Mouse (Mus musculus): ENCODE measurements around the gene Sh3pxd2a.

Sh3pxd2a gene

GRCm38 (mm10) chr19:47455001-47455755 is 9.0 kb downstream of the Sh3pxd2a start:
- DNase-seq = no peak

DNA sequence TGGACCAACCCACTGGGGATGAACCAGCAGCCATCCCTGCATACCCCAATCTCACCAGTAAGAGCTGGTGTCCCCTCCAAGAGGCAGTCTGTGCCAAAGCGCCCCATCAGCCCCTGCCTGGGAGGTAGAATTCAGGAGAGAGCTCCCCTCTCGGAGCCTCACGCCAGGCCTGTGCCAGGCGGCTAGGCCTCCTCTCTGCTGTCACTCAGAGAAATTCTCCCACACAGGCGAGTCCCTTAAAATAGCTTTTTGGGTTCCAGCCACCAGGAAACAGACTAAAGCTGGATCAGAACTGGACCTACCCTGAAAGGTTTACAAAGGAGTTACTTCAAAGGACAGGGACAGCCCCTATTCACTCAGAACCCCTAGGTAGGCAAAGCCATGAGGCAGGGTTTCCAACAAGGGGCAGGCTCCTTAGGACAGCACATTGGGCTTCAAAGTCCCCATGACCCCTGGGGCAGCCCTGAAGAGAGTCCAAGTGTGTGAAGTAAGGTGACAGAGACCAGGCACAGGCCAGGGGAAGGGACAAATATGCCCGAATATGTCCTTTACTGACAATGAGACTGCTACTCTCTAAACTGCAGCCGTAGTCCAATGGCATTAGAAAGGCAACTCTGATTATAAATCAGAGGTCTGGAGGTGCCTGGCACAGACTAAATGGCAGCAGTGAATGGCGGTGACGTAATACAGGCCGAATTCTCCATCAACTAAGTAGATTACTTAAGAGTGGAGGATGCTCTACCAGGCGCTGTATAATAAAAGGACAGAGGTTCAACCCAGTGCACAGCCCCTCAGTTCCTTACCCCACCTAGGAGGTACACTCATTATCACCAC is 9.8 kb downstream of the Sh3pxd2a start:
- no peak for DNase-seq

GRCm38 (mm10) chr19:47453352-47453751 is 10.8 kb downstream of the Sh3pxd2a start:
- no peak for DNase-seq

- DNase-seq = peak; percentile 56
Observed at GRCm38 (mm10) chr19:47452682-47453081, 11.5 kb downstream of the Sh3pxd2a start.

- peak; percentile 52 for DNase-seq
Observed at GRCm38 (mm10) chr19:47452211-47452610, 12.0 kb downstream of the Sh3pxd2a start.

- peak; percentile 44 for DNase-seq
Observed at GRCm38 (mm10) chr19:47451476-47452113, 12.6 kb downstream of the Sh3pxd2a start.

DNA sequence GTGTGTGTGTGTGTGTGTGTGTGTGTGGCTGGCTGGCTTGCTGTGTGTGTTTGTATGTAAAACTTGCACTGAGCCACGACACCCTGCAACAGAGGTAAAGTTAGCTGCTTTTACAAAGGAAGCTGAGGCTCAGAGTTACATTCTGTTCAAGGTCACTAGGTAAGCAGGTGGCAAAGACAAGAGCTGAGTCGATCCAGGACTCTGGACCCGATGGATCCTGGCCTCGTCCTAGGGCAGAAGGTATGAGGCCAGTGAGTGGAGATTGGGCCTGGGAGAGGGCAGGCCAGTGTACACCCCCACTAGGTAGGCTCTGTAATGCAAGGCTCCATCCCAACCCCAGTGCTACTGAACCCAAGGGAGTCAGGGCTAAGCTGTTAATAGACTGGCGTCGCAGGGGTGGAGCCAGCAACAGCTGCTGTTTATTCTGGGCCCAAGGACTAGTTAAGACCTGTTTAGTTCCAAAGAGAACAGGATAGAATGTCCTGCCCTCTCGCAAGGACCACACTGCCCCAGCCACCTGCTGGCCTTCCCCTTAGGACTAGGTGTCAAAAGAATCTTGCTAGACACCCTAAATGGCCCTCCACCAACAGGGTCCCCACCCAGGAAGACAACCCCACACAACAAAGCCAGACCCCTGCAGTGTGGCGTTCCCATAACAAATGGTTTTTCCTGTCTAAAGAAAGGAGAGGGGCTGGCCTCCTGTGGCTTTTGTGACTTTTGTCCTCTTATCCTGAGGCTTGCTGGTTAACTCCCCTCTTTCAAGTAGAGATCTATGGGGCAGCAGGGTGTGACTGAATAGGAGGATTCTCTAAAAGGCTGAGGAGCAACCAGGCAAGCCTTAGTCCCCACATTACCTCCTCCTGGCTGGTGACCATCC is 13.7 kb downstream of the Sh3pxd2a start:
- no peak for DNase-seq

DNA sequence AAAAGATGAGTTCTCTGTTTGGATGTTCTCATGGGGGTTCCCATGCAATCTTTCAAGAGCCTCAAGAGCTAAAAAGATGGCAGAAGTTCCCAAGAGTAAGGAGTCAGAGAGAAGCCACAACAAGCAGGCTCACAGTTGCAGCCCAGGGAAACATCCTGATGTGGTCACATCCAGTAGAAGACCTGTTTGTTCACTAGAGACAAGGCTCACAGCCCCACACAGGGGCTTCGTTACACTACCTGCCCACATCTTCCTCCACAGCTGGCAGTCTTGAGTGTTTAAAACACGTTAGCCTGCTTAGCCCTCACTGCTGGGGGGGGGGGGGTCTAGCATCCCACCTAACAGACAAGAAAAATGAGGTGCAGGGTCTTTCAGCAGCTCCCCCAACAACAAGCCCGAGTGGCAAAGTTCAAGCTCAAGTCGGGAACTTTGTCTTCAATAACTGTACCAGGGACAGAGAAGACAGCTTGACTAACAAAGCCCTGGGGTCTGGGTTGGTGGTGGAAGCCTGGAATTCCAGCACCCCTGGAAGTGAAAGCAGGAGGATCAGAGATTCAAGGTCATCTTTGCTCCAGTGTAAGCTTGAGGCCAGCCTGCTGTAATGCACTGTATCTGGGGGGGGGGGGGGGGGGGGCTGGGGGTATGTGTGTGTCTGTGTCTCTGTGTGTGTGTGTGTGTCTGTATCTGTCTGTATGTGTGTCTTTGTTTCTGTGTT is 14.5 kb downstream of the Sh3pxd2a start:
- DNase-seq = no peak

DNA sequence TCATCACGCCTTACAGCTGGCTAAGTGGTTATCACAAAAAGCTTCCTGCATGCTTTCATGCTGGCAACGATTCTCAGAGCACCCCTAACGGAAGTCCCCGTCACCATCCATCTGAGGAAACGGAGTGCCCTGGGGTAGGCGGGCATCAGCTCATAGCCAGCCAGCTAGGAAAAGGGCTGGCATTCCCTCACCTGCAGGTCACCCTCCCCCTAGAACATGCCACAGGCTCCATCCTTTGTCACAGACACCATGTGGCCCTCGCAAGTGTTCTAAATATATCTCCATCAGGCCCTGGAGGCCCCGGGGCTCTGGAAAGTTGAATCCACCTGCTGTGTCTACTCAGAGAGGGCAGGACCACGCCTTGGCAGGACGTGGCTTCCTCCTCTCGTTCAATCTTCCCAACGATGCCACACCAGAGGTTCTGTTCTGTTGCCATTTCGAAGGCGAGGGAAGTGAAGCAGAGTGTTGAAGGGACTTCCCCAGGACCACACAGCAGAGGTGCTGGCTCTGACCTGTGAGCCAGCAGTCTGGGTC is 15.5 kb downstream of the Sh3pxd2a start:
- no peak for DNase-seq

DNA sequence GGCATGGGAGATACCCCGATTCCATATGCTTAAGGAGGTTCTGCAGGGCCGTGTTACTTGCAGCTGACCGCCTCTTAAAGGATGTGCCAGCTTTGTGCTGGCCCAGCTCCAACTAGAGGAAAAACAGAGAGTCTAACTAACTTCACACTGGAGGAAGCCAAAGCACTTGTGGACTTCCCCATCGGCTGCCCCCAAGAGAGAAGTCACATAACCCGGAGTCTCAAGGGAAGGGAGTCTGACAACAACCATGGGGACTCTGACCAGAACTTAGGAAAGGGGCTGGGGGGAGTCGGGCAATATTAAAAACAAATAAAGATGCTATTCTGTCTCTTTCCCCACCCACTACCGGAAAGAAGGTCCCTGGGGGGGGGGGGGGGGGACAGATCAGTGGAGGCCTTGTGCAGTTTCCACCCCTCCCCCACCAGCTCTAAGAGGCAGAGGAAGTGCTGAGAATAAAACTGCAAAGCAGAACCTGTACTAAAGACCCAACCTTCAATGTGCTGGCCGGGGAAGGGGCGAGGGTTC is 17.3 kb downstream of the Sh3pxd2a start:
- DNase-seq = peak; percentile 49

DNA sequence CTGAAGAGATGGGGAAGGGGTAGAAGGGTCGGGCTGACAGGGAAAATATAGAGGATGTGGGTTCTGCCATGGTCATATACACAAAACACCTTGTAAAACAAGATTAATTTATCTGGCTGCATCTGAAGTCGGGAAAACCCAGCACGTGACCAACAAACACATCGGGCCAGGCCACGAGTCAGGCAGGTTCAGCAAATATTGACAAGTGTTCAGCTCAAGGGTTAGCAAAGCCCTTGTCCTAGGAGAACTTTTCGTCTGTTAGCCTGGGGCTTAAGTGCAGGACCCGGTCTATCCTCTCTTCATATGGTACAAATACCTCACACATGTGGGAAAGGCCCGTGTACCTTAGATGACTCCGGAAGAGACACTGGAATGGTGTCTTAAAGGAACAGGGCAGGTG is 18.1 kb downstream of the Sh3pxd2a start:
- no peak for DNase-seq

GRCm38 (mm10) chr19:47445726-47446125 is 18.5 kb downstream of the Sh3pxd2a start:
- no peak for DNase-seq

DNA sequence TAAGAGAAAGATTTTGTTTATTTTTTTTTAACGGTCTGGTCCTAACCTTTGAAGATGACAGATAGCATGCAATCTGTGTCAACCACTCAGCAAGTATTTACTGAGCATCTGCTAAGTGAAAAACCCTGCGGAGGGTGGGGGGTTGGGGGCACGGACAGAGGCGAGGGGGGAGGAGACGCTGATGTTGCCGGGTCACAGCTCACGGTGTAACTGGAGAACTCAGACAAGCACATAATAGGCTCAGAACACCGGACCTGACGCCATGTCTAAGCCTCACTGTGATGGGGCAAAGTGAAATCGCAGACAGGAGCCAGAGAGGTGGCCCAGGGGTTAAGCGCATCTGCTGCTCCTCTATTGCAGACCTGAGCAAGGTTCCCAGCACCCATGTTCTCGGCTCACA is 19.7 kb downstream of the Sh3pxd2a start:
- no peak for DNase-seq

DNA sequence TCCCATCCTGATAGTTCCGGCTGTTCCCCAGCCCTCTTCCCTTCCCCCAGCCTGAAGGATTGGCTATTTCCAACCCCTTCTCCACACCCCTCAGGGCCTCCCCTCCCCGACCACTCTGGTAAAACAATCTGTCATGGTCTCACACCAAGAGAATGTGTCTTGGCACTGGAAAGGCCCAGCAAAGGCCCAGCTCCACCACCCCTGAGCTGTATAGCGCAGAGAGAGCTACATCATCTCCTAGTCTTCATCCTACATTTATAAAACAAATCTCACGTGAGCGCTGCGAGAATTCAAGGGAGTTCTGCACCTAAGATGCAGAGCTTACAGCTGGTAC is 21.9 kb downstream of the Sh3pxd2a start:
- no peak for DNase-seq

DNA sequence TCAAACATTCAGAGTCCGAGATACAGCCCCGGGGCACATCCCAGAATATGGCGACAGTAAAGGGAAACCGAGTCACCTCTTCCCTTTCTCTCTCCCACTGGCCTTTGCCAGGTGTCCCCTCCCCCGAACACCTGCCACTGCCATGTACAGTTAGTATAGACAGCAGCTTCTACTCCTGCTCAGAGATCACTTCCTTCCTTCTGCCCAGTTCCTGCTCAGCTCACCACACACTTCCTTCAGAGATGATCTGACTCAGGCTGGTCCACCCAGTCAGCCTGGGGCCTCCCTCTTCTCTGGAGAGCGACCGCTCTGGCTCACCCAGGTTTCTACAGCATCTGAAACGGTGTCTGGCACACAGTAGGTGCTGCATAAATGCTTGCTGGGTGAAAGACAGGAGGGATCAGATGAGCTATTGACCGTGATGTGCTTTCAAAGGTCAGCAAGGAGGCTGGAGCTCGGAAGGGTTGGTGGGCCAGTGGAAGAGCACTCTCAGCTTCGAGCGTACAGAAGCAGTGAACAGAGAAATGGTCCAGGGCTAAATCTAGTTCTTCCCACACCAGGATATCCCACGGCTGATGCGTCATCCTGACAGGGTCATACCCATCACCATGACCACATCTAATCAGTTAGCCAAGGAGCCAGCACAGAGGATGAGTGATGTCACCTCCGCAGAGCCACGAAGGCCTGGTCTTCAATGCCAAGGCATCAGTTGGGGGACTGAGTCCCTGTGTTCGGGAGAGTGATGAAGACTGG is 22.5 kb downstream of the Sh3pxd2a start:
- no peak for DNase-seq

GRCm38 (mm10) chr19:47440967-47441366 is 23.2 kb downstream of the Sh3pxd2a start:
- no peak for DNase-seq

GRCm38 (mm10) chr19:47440435-47440803 is 23.8 kb downstream of the Sh3pxd2a start:
- no peak for DNase-seq

DNA sequence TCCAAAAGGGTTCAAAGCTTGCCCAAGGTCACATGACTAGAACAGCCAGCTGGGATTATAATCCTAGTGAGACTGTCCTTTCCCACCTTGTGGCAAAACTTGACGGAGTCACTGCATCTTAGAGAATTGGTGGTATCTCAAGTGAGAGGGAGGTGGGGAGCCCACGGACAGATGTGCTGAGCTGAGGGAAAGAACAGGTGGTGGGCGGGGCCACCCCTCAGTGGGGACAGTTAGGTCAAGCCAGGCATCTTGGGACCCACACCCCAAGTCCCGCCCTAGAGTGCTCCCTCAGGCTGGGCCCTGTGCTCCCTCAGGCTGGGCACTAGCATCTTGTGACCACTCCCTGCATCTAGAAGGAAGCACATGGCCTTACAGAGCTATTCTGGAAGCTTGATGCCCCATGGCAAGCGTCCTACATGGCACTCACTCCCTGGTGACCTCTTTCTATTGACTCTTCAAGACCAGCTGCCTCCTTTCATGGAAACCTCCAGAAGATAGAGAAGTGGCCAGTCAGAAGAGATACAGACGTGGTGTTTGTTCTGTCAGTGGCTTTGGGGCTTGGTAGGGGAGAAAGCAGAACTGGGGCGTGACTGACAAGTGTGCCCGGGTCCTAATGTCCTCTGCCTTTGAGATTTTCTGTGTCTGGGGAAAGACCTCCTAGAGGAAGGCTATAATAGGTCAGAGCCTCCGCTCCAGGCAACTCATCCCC is 24.3 kb downstream of the Sh3pxd2a start:
- no peak for DNase-seq

GRCm38 (mm10) chr19:47438445-47438844 is 25.8 kb downstream of the Sh3pxd2a start:
- DNase-seq = no peak

DNA sequence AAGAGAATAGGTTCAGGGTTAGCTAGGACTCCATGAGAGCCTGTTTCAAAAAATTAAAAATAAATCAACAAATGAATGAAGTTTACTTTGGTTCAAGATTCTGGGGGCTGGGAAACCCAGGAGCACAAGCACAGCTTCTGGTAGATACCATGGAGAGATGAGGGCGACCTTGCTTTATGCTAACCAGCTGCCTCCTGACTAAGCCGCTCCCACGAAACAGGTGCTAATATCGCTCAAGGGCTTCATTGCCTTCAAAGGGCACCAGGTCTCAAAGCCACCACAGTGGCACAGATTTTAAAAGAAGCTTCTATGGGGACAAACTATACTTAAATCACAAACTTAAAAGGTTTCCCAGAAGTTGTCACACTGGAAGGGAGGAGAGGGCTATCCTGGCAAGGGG is 27.2 kb downstream of the Sh3pxd2a start:
- DNase-seq = no peak
